Mouse (Mus musculus) small intestine, adult 2 months (tissue): ENCODE measurements around the gene Lrrc3b. TPM values are rescaled to one million over a fixed set of nuclear protein-coding genes. Genes with fewer than 3 reads are reported as not detected.

Experiments
- H3K27ac ChIP-seq: fragments of 200-500 bp; 2 replicates; pipeline ENCODE4 v1.5.1; 2012; ENCODE audit warnings: low read depth, low read length, control low read depth, inconsistent platforms; ENCODE audit not compliant: insufficient read depth
- H3K27me3 ChIP-seq: fragments of 200-500 bp; 2 replicates; pipeline ENCODE4 v1.6.1; 2012; ENCODE audit warnings: mild to moderate bottlenecking, moderate library complexity, low read length, inconsistent platforms; ENCODE audit not compliant: control insufficient read depth, insufficient read depth
- H3K36me3 ChIP-seq: fragments of 200-500 bp; 2 replicates; pipeline ENCODE4 v1.6.1; 2012; ENCODE audit warnings: mild to moderate bottlenecking, low read length, control low read depth, inconsistent platforms; ENCODE audit not compliant: control insufficient read depth, insufficient read depth
- H3K4me1 ChIP-seq: fragments of 200-500 bp; 2 replicates; pipeline ENCODE4 v1.6.1; 2012; ENCODE audit warnings: low read length, inconsistent platforms, mixed read lengths; ENCODE audit not compliant: control insufficient read depth, insufficient read depth, insufficient read length
- H3K4me3 ChIP-seq: fragments of 200-500 bp; 2 replicates; pipeline ENCODE4 v1.5.1; 2012; ENCODE audit warnings: low read depth, mild to moderate bottlenecking, control low read depth, inconsistent platforms, low read length, moderate library complexity
- CTCF ChIP-seq: fragments of 200-500 bp; IDR thresholded peaks from 2 replicates; pipeline ENCODE4 v1.5.1; 2012; ENCODE audit warnings: low read depth, mild to moderate bottlenecking, control low read depth, inconsistent platforms, low read length, moderate library complexity, mixed read lengths; ENCODE audit not compliant: insufficient replicate concordance, insufficient read length; ENCODE audit errors: extremely low read depth
- POLR2A ChIP-seq: fragments of 200-500 bp; IDR thresholded peaks from 2 replicates; pipeline ENCODE4 v1.6.1; 2012; ENCODE audit warnings: low read depth, mild to moderate bottlenecking, control low read depth, inconsistent platforms, low read length, moderate library complexity
- WGBS: fragments of 180-500 bp; shearing (Covaris S2); methylation state at CpG from one replicate; pipeline ENCODE4 v1.1.7; 2018; 5-methylcytosine and 5-hydroxymethylcytosine counted together
- polyA plus RNA-seq: library from polyadenylated mRNA; depleted of rRNA; stranded (reverse); fragments of >200 nt; gene quantifications from 2 replicates; pipeline ENCODE4 v1.2.3, GENCODE M21; 2012

Gene Lrrc3b
- polyA plus RNA-seq, 1 experiment, result 1.2 TPM

GRCm38 (mm10) chr14:15421624-15422023 is 17.2 kb downstream of the Lrrc3b start:
- 72% methylated on average over 1 of the region's 1 CpGs for WGBS
- H3K27me3 ChIP-seq, result no peaks in the 10 kb centered on the region

DNA sequence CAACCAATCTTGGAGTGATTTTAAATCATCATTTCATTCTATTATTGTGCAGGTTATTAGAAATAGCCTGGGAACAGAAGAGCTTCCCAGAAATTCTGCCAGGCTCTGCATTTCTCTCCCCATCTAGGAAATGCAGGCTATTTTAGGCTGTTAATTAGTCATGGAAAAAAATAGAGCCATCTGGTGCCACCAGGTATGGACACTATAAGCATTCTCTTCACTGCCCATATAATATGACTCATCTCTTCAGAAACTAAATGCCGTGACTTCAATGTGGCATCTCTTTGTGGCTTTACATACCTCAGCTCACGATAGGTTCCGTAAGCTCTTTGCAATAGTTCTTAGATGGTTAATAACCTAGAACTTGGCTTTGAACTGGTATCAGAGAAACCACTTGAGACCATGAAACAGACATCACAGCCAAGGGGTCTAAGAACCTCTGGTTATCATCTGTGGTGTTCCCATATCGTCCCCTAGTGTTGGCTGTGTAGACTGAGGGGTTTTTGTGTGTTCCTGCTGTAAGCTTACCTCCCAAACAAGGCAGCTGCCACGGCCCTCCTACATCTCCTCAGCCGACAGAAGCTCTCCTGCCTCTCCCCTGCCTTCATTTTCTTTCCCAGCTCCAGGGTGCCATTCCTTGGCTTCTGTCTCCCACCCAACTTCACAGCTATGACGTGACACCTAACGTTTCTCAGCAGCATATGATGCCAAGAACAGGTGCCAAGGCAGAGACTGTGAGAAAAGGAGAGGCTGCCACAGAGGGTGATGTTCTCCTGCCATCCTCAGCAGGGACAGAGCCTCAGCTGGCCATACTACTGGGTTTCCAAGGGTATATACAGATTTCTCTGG is 27.9 kb downstream of the Lrrc3b start:
- H3K4me1 ChIP-seq, result no peaks in the 10 kb centered on the region
- no peak overlapping the region for H3K27ac ChIP-seq
- H3K4me3 ChIP-seq, result no peak overlapping the region
- H3K27me3 ChIP-seq, result no peaks in the 10 kb centered on the region
- TF ChIP-seq CTCF (no peak), POLR2A (no peak)
- H3K36me3 ChIP-seq, result no peaks in the 10 kb centered on the region
- WGBS, result 75% methylated on average over 8 of the region's 8 CpGs

More at GRCm38 (mm10) chr14:15421624-15422023, 17.2 kb downstream of the Lrrc3b start:
- TF ChIP-seq POLR2A, result no peak
- no peak for TF ChIP-seq CTCF
- no peaks in the 10 kb centered on the region for H3K36me3 ChIP-seq
- H3K27ac ChIP-seq, result no peak overlapping the region
- H3K4me1 ChIP-seq, result no peaks in the 10 kb centered on the region
- no peak overlapping the region for H3K4me3 ChIP-seq

DNA sequence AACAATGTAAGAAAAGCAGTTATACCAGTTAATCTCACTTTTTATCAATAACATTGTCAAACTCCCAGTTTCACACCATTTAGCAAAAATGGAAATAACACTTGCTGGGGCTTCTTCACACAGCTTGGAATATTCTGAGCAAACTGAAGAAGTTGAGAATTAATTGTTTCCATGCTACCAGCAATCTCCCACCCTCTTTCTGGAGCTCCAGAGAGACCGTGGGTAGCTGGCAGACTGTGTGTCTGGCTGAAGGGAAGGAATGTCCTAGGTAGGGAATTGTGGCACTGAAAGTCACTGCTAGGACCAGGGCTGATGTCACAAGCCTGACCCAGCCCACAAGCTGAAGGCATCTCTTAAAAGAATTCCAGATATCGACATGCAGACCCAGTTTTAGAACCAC is 53.3 kb downstream of the Lrrc3b start:
- 75% methylated on average over 2 of the region's 2 CpGs for WGBS
- Histone ChIP-seq H3K4me1 (no peaks in the 10 kb centered on the region), H3K27ac (no peak overlapping the region), H3K27me3 (no peaks in the 10 kb centered on the region), H3K36me3 (no peaks in the 10 kb centered on the region), H3K4me3 (no peak overlapping the region)
- no peak for TF ChIP-seq POLR2A
- no peak for TF ChIP-seq CTCF

DNA sequence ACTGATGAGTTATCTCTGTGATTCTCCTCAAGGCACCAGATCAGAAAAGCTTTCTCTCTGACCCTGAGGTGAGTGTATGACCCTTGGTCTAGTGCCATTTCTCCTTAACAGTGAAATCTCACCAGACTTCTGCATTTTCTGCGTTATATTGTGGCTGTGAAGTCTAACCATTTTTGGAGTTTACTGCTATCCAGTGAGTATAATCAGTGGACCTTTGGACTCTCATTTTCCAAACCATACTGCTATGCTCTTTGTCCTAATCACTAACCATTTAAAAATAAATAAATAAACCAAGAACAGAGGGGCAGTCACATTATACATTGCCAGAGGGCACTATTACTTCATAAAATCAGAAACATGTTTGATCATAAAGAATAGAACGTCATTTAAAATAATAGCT is 53.8 kb downstream of the Lrrc3b start:
- TF ChIP-seq POLR2A (no peak), CTCF (no peak)
- H3K27ac ChIP-seq, result no peak overlapping the region
- H3K4me3 ChIP-seq, result no peak overlapping the region
- H3K27me3 ChIP-seq, result no peaks in the 10 kb centered on the region
- no peaks in the 10 kb centered on the region for H3K36me3 ChIP-seq
- WGBS, result 37% methylated on average over 2 of the region's 2 CpGs
- no peaks in the 10 kb centered on the region for H3K4me1 ChIP-seq

DNA sequence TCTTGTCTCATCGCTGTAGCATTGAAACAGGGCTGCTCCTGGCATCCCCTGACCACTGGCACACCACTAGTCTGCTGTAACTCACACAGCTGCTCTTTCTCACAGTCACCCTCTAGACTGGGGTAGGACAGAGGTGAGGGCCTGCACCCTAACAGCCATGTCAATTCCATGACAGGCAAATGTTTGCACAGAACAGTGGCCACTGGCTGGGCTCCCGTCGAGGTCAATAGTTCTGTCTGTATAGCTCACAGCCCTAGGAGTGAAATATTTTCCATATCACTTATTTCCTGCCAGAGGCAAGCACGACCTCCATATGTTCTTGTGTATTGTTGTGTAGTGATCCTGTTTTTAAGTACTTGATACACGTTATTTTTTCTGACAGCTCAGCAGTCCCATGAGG is 54.3 kb downstream of the Lrrc3b start:
- no peaks in the 10 kb centered on the region for H3K27me3 ChIP-seq
- 32% methylated on average over 5 of the region's 5 CpGs for WGBS
- no peaks in the 10 kb centered on the region for H3K4me1 ChIP-seq
- no peaks in the 10 kb centered on the region for H3K36me3 ChIP-seq
- H3K27ac ChIP-seq, result no peak overlapping the region
- TF ChIP-seq CTCF, result no peak
- H3K4me3 ChIP-seq, result no peak overlapping the region

GRCm38 (mm10) chr14:15383133-15383532 is 55.7 kb downstream of the Lrrc3b start:
- Histone ChIP-seq H3K4me3 (no peak overlapping the region), H3K27ac (no peak overlapping the region), H3K27me3 (no peaks in the 10 kb centered on the region), H3K4me1 (no peaks in the 10 kb centered on the region), H3K36me3 (no peaks in the 10 kb centered on the region)
- TF ChIP-seq POLR2A (no peak), CTCF (no peak)
- 32% methylated on average over 2 of the region's 2 CpGs for WGBS

DNA sequence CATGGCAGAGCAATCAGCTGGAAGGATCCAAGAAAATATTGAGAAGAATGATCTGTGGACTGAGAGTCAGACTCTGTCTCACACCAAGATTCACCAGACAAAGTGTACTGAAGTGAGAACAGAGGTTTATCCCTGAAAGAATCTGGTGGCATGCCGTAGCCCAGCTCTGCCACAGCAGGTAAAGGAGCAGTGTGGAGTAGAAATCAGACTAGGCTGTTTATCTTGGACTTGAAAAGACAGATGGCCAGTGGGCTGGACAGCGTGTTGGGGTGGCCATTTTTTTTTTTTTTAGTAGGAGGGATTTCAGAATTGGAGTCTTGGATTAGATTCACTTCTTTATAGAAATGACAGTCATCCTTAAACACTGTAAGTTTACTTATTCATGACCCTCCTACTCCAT is 61.4 kb downstream of the Lrrc3b start:
- no peak for TF ChIP-seq POLR2A
- no peak for TF ChIP-seq CTCF
- H3K27ac ChIP-seq, result no peak overlapping the region
- no peaks in the 10 kb centered on the region for H3K36me3 ChIP-seq
- no peak overlapping the region for H3K4me3 ChIP-seq
- 72% methylated on average over 2 of the region's 2 CpGs for WGBS
- no peaks in the 10 kb centered on the region for H3K27me3 ChIP-seq
- H3K4me1 ChIP-seq, result no peaks in the 10 kb centered on the region
